Mouse (Mus musculus) stomach, embryonic 14.5 days (tissue): ENCODE measurements around the gene Slc7a7. TPM values are rescaled to one million over a fixed set of nuclear protein-coding genes. Genes with fewer than 3 reads are reported as not detected.
"Not testable (repeated sequence)": the region's sequence is repeated elsewhere in the genome, so short reads cannot be mapped to it uniquely, and the experiment has no call there.

Experiments used
- ATAC-seq: fragments of 200-750 bp; cut with Nextera tagmentation; 2 replicates; pipeline ENCODE4 v1.8.0; 2017; ENCODE audit warnings: low read depth, moderate TSS enrichment; ENCODE audit not compliant: insufficient number of reproducible peaks, insufficient read depth, low FRiP score
- H3K27ac ChIP-seq: fragments of 300-500 bp; sonication (generic); 2 replicates; pipeline ENCODE4 v1.5.1; 2014; ENCODE audit warnings: mild to moderate bottlenecking, low read length, moderate library complexity, mixed read lengths
- H3K27me3 ChIP-seq: fragments of 300-500 bp; sonication (generic); 2 replicates; pipeline ENCODE4 v1.6.1; 2014; ENCODE audit warnings: low read length, control low read depth, mixed read lengths; ENCODE audit not compliant: control insufficient read depth, insufficient read depth
- H3K36me3 ChIP-seq: fragments of 300-500 bp; sonication (generic); 2 replicates; pipeline ENCODE4 v1.6.1; 2014; ENCODE audit warnings: mild to moderate bottlenecking, control low read depth, low read length, moderate library complexity, mixed read lengths; ENCODE audit not compliant: control insufficient read depth, insufficient read depth
- H3K4me1 ChIP-seq: fragments of 300-500 bp; sonication (generic); 2 replicates; pipeline ENCODE4 v1.6.1; 2014; ENCODE audit warnings: low read length, control low read depth, mixed read lengths; ENCODE audit not compliant: control insufficient read depth, insufficient read depth
- H3K4me2 ChIP-seq: fragments of 300-500 bp; sonication (generic); replicated peaks from 2 replicates; pipeline ENCODE4 v1.6.1; 2014; ENCODE audit warnings: low read depth, low read length, control low read depth
- H3K4me3 ChIP-seq: fragments of 300-500 bp; sonication (generic); 2 replicates; pipeline ENCODE4 v1.5.1; 2014; ENCODE audit warnings: low read depth, low read length, control low read depth
- H3K9ac ChIP-seq: fragments of 300-500 bp; sonication (generic); replicated peaks from 2 replicates; pipeline ENCODE4 v1.6.1; 2014; ENCODE audit warnings: low read depth, mild to moderate bottlenecking, control low read depth, low read length, moderate library complexity, mixed read lengths
- H3K9me3 ChIP-seq: fragments of 300-500 bp; sonication (generic); 2 replicates; pipeline ENCODE4 v1.6.1; 2016; ENCODE audit warnings: low read depth, low read length, control low read depth; ENCODE audit not compliant: control insufficient read depth
- WGBS: fragments of 180-500 bp; shearing (Covaris S2); extraction: QIAGEN DNeasy Blood & Tissue Kit; methylation state at CpG from one replicate; pipeline ENCODE4 v1.1.7; 2014; 5-methylcytosine and 5-hydroxymethylcytosine counted together
- polyA plus RNA-seq: library from polyadenylated mRNA; unstranded; fragments of >200 nt; fragmentation: Nextera tagmentation; extraction: Ambion mirVana; gene quantifications from 2 replicates; pipeline ENCODE4 v1.2.1, GENCODE M21; 2014

The Slc7a7 gene
- polyA plus RNA-seq, 1 experiment from 2014 or later = 10.3 TPM

DNA sequence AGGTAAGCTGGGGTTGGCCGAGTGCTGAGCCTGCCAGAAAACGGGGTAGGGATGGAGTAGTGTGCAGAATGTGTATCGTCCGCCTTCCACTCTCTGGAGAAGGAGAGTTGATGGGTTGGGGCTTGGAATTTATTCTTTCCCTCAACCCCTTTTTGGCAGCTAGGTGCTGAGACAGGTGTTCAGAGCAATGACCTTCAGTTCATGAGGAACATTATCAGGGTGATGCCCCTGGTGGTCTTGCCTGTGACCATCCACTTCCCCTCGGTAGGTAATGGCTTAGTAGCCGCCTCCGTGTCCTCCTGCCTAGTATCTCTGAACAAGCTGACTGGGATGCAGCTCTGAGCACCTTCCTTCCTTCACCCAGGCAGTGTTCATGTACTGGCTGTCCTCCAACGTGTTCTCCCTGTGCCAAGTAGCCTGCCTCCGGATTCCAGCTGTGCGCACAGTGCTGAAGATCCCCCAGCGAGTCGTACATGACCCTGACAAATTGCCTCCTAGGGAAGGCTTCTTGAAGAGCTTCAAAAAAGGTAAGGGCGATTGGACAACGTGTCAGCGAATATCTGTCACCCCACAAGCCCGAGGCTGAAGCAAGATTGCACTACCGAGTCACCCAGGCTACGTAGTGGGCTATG is 50.0 kb downstream of the Slc7a7 start:
- Histone ChIP-seq H3K27me3 (no peaks in the 10 kb centered on the region), H3K27ac (no peak overlapping the region), H3K4me1 (peaks cover under 1% of the 10 kb centered on the region; the same call in 1 of the 2 replicates), H3K4me2 (no peak overlapping the region), H3K9me3 (no peaks in the 10 kb centered on the region), H3K9ac (no peak overlapping the region), H3K4me3 (no peak overlapping the region), H3K36me3 (peaks cover 51% of the 10 kb centered on the region)
- 86% methylated on average over 18 of the region's 18 CpGs for WGBS
- ATAC-seq = no peak

DNA sequence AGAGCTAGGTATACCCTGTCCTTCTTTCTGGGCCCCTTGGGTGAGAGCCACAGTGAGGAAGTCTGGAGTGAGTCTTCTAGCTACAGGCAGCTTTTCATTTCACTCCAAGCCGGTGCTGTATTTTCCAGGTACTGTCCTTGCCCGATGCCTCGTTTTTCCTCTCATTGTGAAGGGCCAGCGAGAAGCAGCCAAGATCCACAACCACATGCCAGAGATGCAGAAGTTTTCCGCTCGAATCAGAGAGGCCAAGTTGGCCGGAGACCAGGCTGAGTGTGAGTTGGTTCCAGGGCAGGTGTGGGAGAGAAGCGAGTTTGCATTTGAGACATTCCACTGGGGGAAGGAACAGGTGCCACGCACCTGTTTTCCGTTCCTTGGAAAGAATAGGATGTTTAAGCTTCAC is 51.0 kb downstream of the Slc7a7 start:
- no peak overlapping the region for H3K9ac ChIP-seq
- ATAC-seq = no peak
- no peak overlapping the region for H3K4me2 ChIP-seq
- peaks cover 6% of the 10 kb centered on the region; the same call in 1 of the 2 replicates for H3K4me1 ChIP-seq
- no peak overlapping the region for H3K27ac ChIP-seq
- 87% methylated on average over 10 of the region's 10 CpGs for WGBS
- H3K9me3 ChIP-seq = no peaks in the 10 kb centered on the region
- H3K36me3 ChIP-seq = peaks cover 50% of the 10 kb centered on the region
- no peak overlapping the region for H3K4me3 ChIP-seq
- no peaks in the 10 kb centered on the region for H3K27me3 ChIP-seq

DNA sequence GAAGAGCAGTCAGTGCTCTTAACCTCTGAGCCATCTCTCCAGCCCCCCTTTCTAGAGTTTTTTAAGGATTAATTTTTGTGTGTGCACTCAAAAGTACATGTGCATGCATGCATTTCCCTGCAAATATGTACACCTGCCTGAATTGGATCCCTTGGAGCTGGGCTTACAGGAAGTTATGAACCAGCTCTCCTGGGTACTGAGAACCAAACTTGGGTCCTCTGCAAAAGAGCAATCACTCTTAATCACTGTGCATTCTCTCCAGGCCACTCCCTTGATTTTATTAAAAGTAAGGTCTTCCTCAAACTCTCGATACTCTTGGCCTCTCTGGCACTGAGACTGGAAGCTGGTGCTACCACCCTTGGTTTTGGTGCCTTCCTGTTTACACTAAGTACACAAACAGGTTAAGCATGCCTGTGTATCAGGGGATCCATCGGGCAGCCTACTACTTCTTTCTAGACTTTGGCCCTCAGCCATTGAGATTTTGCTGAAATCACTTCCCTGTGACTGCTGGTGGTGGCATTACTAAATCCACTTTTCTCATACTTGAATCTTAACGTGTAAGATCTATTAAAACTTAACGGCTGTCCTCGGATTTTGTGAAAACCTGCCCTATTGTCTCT is 52.4 kb downstream of the Slc7a7 start:
- Histone ChIP-seq H3K36me3 (peaks cover 45% of the 10 kb centered on the region), H3K4me1 (peaks cover 8% of the 10 kb centered on the region; the same call in 1 of the 2 replicates), H3K9me3 (no peaks in the 10 kb centered on the region), H3K4me2 (no peak overlapping the region), H3K4me3 (no peak overlapping the region), H3K27ac (no peak overlapping the region), H3K9ac (no peak overlapping the region), H3K27me3 (no peaks in the 10 kb centered on the region)
- 88% methylated on average over 5 of the region's 5 CpGs for WGBS
- no peak for ATAC-seq

DNA sequence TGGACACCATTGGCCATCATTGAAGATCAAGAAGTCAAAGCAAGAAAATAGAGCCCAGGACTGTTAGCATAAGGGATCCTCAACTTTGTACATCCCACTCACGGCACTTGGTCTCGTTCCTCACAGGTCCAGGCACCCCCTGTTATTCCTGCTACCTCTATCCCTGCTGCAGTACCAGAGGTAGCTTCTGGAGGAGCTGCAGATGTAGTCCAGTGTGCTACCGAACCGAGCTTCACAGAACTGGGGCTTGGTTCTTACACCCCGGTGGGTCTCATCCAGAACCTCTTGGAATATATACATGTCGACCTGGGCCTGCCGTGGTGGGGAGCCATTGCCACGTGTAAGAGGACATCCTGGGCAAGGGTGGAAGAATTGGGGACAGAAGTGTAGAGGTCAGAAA is 54.4 kb downstream of the Slc7a7 start:
- 94% methylated on average over 8 of the region's 8 CpGs for WGBS
- Histone ChIP-seq H3K27me3 (no peaks in the 10 kb centered on the region), H3K4me1 (peaks cover 8% of the 10 kb centered on the region; the same call in 1 of the 2 replicates), H3K4me3 (no peak overlapping the region), H3K9me3 (no peaks in the 10 kb centered on the region), H3K36me3 (peaks cover 29% of the 10 kb centered on the region), H3K27ac (no peak overlapping the region), H3K4me2 (no peak overlapping the region), H3K9ac (no peak overlapping the region)
- no peak for ATAC-seq

DNA sequence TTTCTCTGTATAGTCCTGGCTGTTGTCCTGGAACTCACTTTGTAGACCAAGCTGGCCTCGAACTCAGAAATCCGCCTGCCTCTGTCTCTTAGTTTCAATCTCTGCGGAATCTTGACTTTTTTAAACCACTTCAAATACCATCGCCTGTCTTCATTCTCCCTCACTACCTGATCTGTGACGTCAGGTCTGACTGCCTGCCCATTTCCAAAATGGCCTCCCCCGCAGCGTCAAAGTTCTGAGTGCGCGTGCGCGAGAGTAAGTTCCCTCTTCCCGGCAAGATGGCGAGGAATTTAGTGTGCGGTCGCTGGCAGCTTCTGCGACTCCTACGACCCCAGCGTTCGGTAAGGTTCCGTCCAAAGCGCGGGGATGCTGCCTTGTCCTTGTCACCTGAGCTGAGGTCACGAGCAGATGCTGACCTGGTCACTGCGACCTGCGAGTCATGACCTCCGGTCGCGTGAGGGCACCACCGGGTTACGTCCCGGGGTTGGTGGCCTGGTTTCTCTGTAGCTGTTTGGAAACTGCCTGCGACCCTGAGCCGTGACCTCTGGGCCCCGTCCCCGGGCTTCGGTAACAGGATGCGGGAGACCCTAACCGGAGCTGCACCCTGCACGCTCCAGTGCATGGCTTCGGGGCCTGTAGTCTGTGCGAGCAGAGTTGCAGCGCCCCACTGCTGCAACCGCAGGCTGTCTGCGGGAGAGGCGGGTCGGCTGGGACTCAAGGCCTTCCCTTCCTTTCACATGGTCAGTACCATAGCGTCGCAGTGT is 56.8 kb downstream of the Slc7a7 start, which contains the start of gene Oxa1l:
Gene Oxa1l (plus strand): TSS at position 258 of the 764 bp plus-strand sequence.
- Histone ChIP-seq H3K4me2 (peak within 1 kb of the TSS; percentile 61), H3K4me3 (peak within 1 kb of the TSS; percentile 94), H3K4me1 (peaks cover 8% of the 10 kb centered on the region; the same call in 1 of the 2 replicates), H3K9ac (peak within 1 kb of the TSS; percentile 90), H3K36me3 (peaks cover 13% of the 10 kb centered on the region), H3K27me3 (no peaks in the 10 kb centered on the region), H3K9me3 (no peaks in the 10 kb centered on the region), H3K27ac (peak within 1 kb of the TSS; percentile 68; the same call in 1 of the 2 replicates)
- WGBS = under 1% methylated on average over 48 of the region's 48 CpGs
- ATAC-seq = peak; percentile 84

DNA sequence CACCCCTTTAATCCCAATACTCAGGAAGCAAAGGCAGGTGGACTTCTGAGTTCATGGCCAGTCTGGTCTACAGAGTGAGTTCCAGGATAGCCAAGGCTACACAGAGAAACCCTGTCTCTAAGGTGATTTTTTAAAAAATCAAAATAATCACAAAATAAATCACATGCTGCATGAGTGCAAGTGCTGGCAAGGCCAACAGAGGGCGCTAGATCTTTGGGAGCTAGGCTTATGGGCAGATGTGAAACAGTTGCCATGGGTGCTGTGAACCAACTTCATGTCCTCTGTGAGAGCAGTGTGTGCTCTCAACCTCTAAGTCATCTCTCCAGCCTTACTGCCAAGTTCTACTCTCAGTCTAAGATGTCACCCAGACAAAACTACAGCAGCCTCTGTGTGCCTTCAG is 63.2 kb downstream of the Slc7a7 start:
- Histone ChIP-seq H3K9ac (no peak overlapping the region), H3K36me3 (no peaks in the 10 kb centered on the region), H3K27ac (no peak overlapping the region), H3K4me3 (no peak overlapping the region), H3K9me3 (no peaks in the 10 kb centered on the region), H3K27me3 (no peaks in the 10 kb centered on the region), H3K4me1 (no peaks in the 10 kb centered on the region), H3K4me2 (no peak overlapping the region)
- ATAC-seq = no peak
- WGBS = 31% methylated on average over 1 of the region's 1 CpGs

DNA sequence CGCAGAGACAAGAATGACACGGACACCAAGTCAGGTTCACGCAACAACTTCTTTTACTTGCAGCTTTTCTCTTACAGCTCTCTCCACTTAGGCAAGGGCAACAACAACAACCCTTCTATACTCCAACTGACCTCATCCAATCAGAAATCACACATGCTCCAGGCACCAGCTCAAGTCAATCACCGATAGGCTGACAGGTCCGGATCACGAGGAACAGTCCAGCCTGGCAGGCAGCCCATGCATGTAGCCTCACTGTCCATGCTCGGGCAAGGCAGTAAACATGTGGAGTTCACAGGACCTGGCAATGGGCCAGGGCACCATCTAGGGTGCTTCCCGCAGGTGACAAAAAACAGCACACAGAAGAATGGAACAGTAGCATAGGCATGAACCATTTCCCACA is 65.3 kb downstream of the Slc7a7 start:
- 80% methylated on average over 8 of the region's 8 CpGs for whole genome bisulfite sequencing
- H3K27me3 ChIP-seq = no peaks in the 10 kb centered on the region
- H3K36me3 ChIP-seq = no peaks in the 10 kb centered on the region
- H3K4me2 ChIP-seq = no peak overlapping the region
- no peaks in the 10 kb centered on the region for H3K4me1 ChIP-seq
- ATAC-seq = no peak
- H3K9ac ChIP-seq = no peak overlapping the region
- H3K4me3 ChIP-seq = no peak overlapping the region
- H3K27ac ChIP-seq = no peak overlapping the region
- no peaks in the 10 kb centered on the region for H3K9me3 ChIP-seq

DNA sequence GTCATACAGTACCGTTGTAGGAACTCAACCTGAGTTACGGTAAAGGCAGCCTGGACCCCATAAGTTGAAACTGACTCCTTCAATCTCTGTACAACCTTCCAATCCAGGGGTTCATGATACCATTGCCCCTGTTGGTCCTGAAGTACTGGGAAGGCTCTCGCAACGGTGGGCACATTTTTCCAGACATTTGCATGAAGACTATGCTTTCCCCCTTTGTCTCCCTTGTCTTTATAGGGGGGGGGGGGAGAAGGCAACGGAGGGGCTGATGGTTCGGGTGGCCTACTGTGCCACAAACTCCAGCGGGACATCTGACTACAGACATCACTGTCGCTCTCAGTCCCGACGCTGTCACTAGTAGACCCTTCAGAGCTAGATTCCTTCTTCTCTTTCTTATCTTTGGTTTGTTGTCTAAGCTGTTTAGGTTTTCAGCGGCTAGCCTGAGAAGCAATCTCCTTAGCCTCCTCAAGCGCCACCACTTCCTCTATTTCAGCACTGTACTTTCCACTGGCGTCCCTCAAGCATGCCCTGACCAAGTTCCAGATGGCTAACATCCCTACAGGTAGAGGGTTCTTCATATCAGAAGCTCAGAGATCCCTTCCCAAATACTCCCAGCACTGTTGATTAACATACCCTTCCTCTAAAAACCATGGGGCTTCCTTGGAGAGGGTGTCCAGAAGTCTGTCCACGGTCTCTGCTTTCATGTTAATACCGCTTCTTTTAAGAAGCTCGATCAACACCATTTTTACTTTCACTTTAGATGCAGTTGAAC is 66.6 kb downstream of the Slc7a7 start:
- not testable (repeated sequence) for H3K4me1 ChIP-seq, H3K27ac ChIP-seq, H3K4me2 ChIP-seq, H3K27me3 ChIP-seq, H3K9ac ChIP-seq, H3K9me3 ChIP-seq, ATAC-seq, H3K36me3 ChIP-seq, H3K4me3 ChIP-seq
- 90% methylated on average over 16 of the region's 16 CpGs for WGBS
